Mouse (Mus musculus): ENCODE results near the gene Thoc6. TPM values are rescaled to one million over a fixed set of nuclear protein-coding genes. Genes with fewer than 3 reads are reported as not detected.

Gene Thoc6
- 41.3 and 42.1 TPM in 2 replicates for polyA plus RNA-seq (2015; fragmentation: Nextera tagmentation; extraction: Ambion mirVana)

GRCm38 (mm10) chr17:23673424-23674073 lies at the start of gene Thoc6, which contains the start of gene Hcfc1r1:
TSS of gene Thoc6 (minus strand) at chr17:23673882.
TSS of gene Hcfc1r1 (plus strand) at chr17:23673596.
- Histone ChIP-seq H3K36me3 (ENCODE audit: control insufficient read depth, insufficient read depth, low read length) (0 out of 2 replicates have a peak, but pooled peaks cover 2% of the 10 kb centered on the region), H3K9ac (ENCODE audit: low read depth, low read length) (peak within 1 kb of the TSS; percentile 83), H3K4me2 (ENCODE audit: low read length) (peak within 1 kb of the TSS; percentile 84), H3K4me1 (ENCODE audit: control insufficient read depth, insufficient read depth, low read depth, low read length) (peaks cover 32% of the 10 kb centered on the region), H3K4me3 (ENCODE audit: low read length) (peak within 1 kb of the TSS; percentile 74), H3K9me3 (ENCODE audit: control insufficient read depth, low read length) (no peaks in the 10 kb centered on the region), H3K27ac (ENCODE audit: low read depth, low read length) (peak within 1 kb of the TSS; percentile 85), H3K27me3 (replicated peaks; ENCODE audit: control insufficient read depth, insufficient read depth, low read length) (peaks cover 16% of the 10 kb centered on the region)
- 0% methylated on average over 45 of the region's 45 CpGs for WGBS
- ATAC-seq: peak; percentile 96

DNA sequence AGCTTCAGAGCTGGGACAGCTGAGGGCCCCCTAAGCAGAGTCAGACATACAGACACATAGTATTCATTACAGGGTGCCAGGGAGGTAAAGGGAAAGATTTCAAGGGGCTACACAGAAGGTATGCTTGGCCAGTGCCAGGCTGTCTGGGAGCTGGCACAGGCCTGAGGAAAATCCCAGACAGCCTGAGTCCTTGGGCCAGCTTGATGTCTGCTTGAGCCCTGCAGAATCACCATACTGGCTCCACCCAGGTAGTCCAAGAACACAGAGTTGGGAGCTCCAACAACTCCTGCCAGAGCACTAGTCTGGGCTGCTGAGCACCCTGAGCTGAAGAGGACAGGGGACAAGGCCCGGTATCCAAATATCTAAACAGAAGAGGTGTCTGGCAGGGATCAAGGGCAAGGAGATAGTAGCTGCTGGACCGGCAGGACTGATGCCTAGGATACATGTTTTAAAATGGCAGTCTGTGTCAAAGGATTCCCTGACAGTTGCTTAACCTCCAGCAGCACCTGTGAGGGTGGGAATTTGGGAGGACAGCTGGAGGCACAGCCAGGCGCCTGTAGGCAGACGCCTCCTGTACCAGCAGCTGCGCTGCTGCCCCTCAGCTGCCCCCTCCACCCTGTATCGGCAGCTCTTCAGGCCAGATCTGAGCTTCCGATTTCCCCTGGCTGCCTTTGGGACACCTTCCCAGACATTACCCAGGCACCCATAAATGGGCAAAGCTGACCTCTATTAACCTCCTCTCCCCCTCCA lies 48.9 kb upstream of the Thoc6 start, which contains the start of gene 1520401A03Rik:
Gene 1520401A03Rik, minus strand, starts transcription at position 408 of the 750 bp plus-strand sequence.
- Histone ChIP-seq H3K27ac (ENCODE audit: low read depth, low read length) (no peak within 1 kb of the TSS), H3K4me1 (ENCODE audit: control insufficient read depth, insufficient read depth, low read depth, low read length) (peaks cover 10% of the 10 kb centered on the region), H3K27me3 (replicated peaks; ENCODE audit: control insufficient read depth, insufficient read depth, low read length) (no peaks in the 10 kb centered on the region), H3K4me2 (ENCODE audit: low read length) (no peak within 1 kb of the TSS), H3K36me3 (ENCODE audit: control insufficient read depth, insufficient read depth, low read length) (no peaks in the 10 kb centered on the region), H3K4me3 (ENCODE audit: low read length) (no peak within 1 kb of the TSS), H3K9ac (ENCODE audit: low read depth, low read length) (no peak within 1 kb of the TSS), H3K9me3 (ENCODE audit: control insufficient read depth, low read length) (no peaks in the 10 kb centered on the region)
- no peak for ATAC-seq
- WGBS: 66% methylated on average over 7 of the region's 7 CpGs

- H3K4me3 ChIP-seq (ENCODE audit: low read length): no peak overlapping the region
- no peaks in the 10 kb centered on the region for H3K36me3 ChIP-seq (ENCODE audit: control insufficient read depth, insufficient read depth, low read length)
- no peak for ATAC-seq
- H3K27ac ChIP-seq (ENCODE audit: low read depth, low read length): no peak overlapping the region
- WGBS: 87% methylated on average over 2 of the region's 2 CpGs
- no peak overlapping the region for H3K4me2 ChIP-seq (ENCODE audit: low read length)
- H3K9me3 ChIP-seq (ENCODE audit: control insufficient read depth, low read length): no peaks in the 10 kb centered on the region
- H3K9ac ChIP-seq (ENCODE audit: low read depth, low read length): no peak overlapping the region
- peaks cover 8% of the 10 kb centered on the region for H3K4me1 ChIP-seq (ENCODE audit: control insufficient read depth, insufficient read depth, low read depth, low read length)
- H3K27me3 ChIP-seq (replicated peaks; ENCODE audit: control insufficient read depth, insufficient read depth, low read length): no peaks in the 10 kb centered on the region
These were observed 48.2 kb upstream of the Thoc6 start for GRCm38 (mm10) chr17:23721886-23722285.

DNA sequence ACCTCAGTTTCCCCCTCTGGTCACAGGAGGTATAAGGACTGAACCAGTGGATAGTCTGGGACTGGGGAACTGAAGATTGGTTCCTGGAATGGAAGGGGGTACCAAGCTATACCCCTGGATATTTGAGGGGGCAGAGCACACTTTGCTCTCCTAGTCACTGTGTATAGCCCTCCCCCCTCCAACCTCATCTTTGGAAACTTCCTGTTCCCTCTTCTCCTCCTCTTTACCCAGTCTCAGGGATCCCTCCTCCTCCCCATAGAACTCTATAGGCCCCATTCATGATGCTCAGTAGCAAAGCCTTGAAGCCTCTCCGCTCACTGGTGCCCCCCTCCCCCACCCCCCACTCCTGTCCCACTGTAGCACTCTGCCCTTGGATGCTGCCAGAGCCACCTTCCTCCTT lies 45.8 kb upstream of the Thoc6 start:
- Histone ChIP-seq H3K36me3 (ENCODE audit: control insufficient read depth, insufficient read depth, low read length) (no peaks in the 10 kb centered on the region), H3K9ac (ENCODE audit: low read depth, low read length) (no peak overlapping the region), H3K9me3 (ENCODE audit: control insufficient read depth, low read length) (no peaks in the 10 kb centered on the region), H3K27me3 (replicated peaks; ENCODE audit: control insufficient read depth, insufficient read depth, low read length) (no peaks in the 10 kb centered on the region), H3K4me2 (ENCODE audit: low read length) (no peak overlapping the region), H3K4me3 (ENCODE audit: low read length) (no peak overlapping the region), H3K27ac (ENCODE audit: low read depth, low read length) (no peak overlapping the region), H3K4me1 (ENCODE audit: control insufficient read depth, insufficient read depth, low read depth, low read length) (no peaks in the 10 kb centered on the region)
- no peak for ATAC-seq
- 7% methylated on average over 1 of the region's 1 CpGs for WGBS

GRCm38 (mm10) chr17:23717003-23717402 lies 43.3 kb upstream of the Thoc6 start:
- Histone ChIP-seq H3K9ac (ENCODE audit: low read depth, low read length) (no peak overlapping the region), H3K36me3 (ENCODE audit: control insufficient read depth, insufficient read depth, low read length) (no peaks in the 10 kb centered on the region), H3K4me3 (ENCODE audit: low read length) (no peak overlapping the region), H3K27ac (ENCODE audit: low read depth, low read length) (no peak overlapping the region), H3K4me1 (ENCODE audit: control insufficient read depth, insufficient read depth, low read depth, low read length) (no peaks in the 10 kb centered on the region), H3K9me3 (ENCODE audit: control insufficient read depth, low read length) (no peaks in the 10 kb centered on the region), H3K27me3 (replicated peaks; ENCODE audit: control insufficient read depth, insufficient read depth, low read length) (no peaks in the 10 kb centered on the region), H3K4me2 (ENCODE audit: low read length) (no peak overlapping the region)
- 72% methylated on average over 2 of the region's 2 CpGs for WGBS
- no peak for ATAC-seq

DNA sequence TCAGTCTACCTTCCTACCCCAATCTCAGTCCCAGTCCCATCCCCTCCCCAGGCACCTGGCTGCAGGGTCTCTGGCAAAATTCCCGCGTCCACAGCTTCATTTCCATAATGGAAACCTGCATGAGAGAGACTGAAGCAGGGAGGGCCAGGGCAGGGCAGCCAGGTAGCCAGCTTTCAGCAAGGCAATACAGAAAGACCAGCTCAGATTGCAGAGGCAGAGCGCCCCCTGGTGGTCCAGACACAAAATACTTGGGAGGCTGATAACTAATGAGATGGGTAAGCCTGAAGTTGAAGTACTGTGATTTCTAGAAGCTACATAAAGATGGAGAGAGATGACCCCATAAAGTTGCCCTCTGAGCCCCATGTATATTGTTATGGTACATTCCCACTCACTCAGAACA lies 32.5 kb upstream of the Thoc6 start:
- no peaks in the 10 kb centered on the region for H3K4me1 ChIP-seq (ENCODE audit: control insufficient read depth, insufficient read depth, low read depth, low read length)
- H3K4me3 ChIP-seq (ENCODE audit: low read length): no peak overlapping the region
- no peak overlapping the region for H3K9ac ChIP-seq (ENCODE audit: low read depth, low read length)
- ATAC-seq: peak; percentile 64
- no peaks in the 10 kb centered on the region; the same call in 1 of the 2 replicates for H3K27me3 ChIP-seq (replicated peaks; ENCODE audit: control insufficient read depth, insufficient read depth, low read length)
- H3K36me3 ChIP-seq (ENCODE audit: control insufficient read depth, insufficient read depth, low read length): no peaks in the 10 kb centered on the region
- H3K9me3 ChIP-seq (ENCODE audit: control insufficient read depth, low read length): no peaks in the 10 kb centered on the region
- no peak overlapping the region for H3K4me2 ChIP-seq (ENCODE audit: low read length)
- 0% methylated on average over 3 of the region's 3 CpGs for WGBS
- no peak overlapping the region for H3K27ac ChIP-seq (ENCODE audit: low read depth, low read length)

DNA sequence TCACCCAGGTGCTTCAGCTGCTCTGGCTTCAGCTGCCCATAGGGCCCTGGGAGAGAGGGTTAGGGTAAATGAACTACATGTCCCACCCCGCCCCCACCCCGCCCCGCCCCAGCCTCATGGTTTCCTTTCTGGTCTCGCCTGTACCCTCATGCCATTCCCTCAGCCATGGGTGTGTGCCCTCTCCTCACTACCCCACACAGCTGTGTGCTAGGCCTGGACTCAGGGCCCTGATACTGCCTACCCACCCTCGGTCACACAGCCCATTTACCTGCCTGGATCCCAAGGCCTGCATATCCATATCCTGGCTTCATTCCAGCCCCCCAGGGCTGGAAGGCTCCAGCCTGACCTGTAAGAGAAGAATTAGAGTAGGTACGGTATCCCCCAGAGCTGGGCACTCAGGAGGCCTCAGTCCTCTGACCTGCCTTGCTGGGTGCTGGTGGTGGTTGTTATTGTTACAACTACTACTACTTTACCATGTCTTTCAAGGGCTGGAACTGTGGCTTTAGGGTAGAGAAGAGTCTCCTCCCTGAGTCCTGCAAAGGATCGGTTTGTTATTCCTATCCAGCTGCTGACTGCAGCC lies 31.9 kb upstream of the Thoc6 start:
- Histone ChIP-seq H3K4me2 (ENCODE audit: low read length) (no peak overlapping the region), H3K4me1 (ENCODE audit: control insufficient read depth, insufficient read depth, low read depth, low read length) (no peaks in the 10 kb centered on the region), H3K36me3 (ENCODE audit: control insufficient read depth, insufficient read depth, low read length) (no peaks in the 10 kb centered on the region), H3K27me3 (replicated peaks; ENCODE audit: control insufficient read depth, insufficient read depth, low read length) (no peaks in the 10 kb centered on the region; the same call in 1 of the 2 replicates), H3K27ac (ENCODE audit: low read depth, low read length) (no peak overlapping the region), H3K4me3 (ENCODE audit: low read length) (no peak overlapping the region), H3K9me3 (ENCODE audit: control insufficient read depth, low read length) (no peaks in the 10 kb centered on the region), H3K9ac (ENCODE audit: low read depth, low read length) (no peak overlapping the region)
- ATAC-seq: no peak
- 80% methylated on average over 7 of the region's 7 CpGs for WGBS

DNA sequence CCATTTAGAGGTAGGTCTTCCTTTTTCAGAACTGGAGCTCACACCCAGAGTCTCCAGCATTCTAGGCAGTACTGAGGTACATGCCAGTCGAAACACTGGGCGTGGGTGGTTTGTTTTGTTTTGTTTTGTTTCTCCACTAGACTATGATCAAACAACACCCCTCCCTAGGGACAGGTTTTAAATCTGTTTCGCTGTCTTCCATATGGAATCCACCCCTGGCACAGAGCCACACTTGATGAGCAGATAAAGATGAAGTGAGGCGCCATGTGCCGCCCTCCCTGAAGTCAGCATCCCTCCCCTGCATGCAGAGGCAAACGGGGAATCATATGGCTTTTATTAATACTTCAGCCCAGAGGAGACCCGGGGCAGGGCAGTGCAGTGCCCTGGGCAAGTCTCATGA lies 31.1 kb upstream of the Thoc6 start:
- Histone ChIP-seq H3K9me3 (ENCODE audit: control insufficient read depth, low read length) (no peaks in the 10 kb centered on the region), H3K4me1 (ENCODE audit: control insufficient read depth, insufficient read depth, low read depth, low read length) (peaks cover 2% of the 10 kb centered on the region; the same call in 1 of the 2 replicates), H3K27ac (ENCODE audit: low read depth, low read length) (no peak overlapping the region), H3K36me3 (ENCODE audit: control insufficient read depth, insufficient read depth, low read length) (no peaks in the 10 kb centered on the region), H3K4me3 (ENCODE audit: low read length) (no peak overlapping the region), H3K27me3 (replicated peaks; ENCODE audit: control insufficient read depth, insufficient read depth, low read length) (no peaks in the 10 kb centered on the region; the same call in 1 of the 2 replicates), H3K4me2 (ENCODE audit: low read length) (no peak overlapping the region), H3K9ac (ENCODE audit: low read depth, low read length) (no peak overlapping the region)
- WGBS: 36% methylated on average over 7 of the region's 7 CpGs
- ATAC-seq: no peak

DNA sequence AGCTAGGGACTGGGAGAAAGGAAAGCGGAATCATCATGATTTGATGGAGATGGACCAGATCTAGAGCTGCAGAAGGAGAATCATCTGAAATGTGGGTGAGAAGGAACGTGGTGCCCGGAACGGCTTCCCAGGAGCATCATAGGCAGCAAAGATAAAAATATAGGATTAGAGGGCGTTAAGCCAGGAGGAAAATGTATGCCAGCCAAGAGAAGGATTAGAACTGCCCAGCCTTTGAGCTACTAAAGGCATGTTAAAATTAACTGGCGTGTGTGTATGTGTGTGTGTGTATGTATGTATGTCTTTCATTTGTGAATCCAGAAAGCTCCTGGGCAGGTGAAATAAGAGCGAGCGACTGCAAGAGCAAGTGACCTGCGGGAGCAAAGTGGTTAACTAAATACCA lies 29.6 kb upstream of the Thoc6 start:
- no peak for ATAC-seq
- H3K9me3 ChIP-seq (ENCODE audit: control insufficient read depth, low read length): no peaks in the 10 kb centered on the region
- peaks cover 4% of the 10 kb centered on the region for H3K27me3 ChIP-seq (replicated peaks; ENCODE audit: control insufficient read depth, insufficient read depth, low read length)
- H3K4me2 ChIP-seq (ENCODE audit: low read length): no peak overlapping the region
- no peak overlapping the region for H3K9ac ChIP-seq (ENCODE audit: low read depth, low read length)
- no peak overlapping the region for H3K27ac ChIP-seq (ENCODE audit: low read depth, low read length)
- WGBS: 84% methylated on average over 9 of the region's 9 CpGs
- peaks cover 7% of the 10 kb centered on the region for H3K4me1 ChIP-seq (ENCODE audit: control insufficient read depth, insufficient read depth, low read depth, low read length)
- no peak overlapping the region for H3K4me3 ChIP-seq (ENCODE audit: low read length)
- no peaks in the 10 kb centered on the region for H3K36me3 ChIP-seq (ENCODE audit: control insufficient read depth, insufficient read depth, low read length)
